Mouse (Mus musculus): Measurements from ENCODE around the gene Ruvbl2.

GRCm38 (mm10) chr7:45470869-45471268 is 33.0 kb upstream of the Ruvbl2 start:
- TF ChIP-seq GATA1 (IDR thresholded peaks at IDR 0.05; ENCODE audit: borderline replicate concordance, low read length) (no peak), FLI1 (IDR thresholded peaks at IDR 0.05; ENCODE audit: low read length) (no peak)

Measured in megakaryocyte, embryonic 14.5 days (primary cell).